In genomic region chr5:38085561-38086392, GRCm38 (mm10) we compare ENCODE assay signal across 9 mouse cellular contexts. TPM values are rescaled to one million over a fixed set of nuclear protein-coding genes. Genes with fewer than 3 reads are reported as not detected.
DNase-seq lines count a peak whose midpoint lies in the region; ATAC-seq and TF ChIP-seq lines count a peak whose summit lies in the region.
"Had no signal": no experiment of that assay in that cellular context is flagged by ENCODE, and none has a peak within 500 bp of the region (broad histone marks: within the 10 kb centered on the region; RNA-seq: fewer than 3 reads in every experiment).

No protein-coding gene starts in this region.

- H3K4me3 ChIP-seq in heart, postnatal 0 days (ENCODE audit: low read depth, low read length) = no peak overlapping the region
- H3K4me3 ChIP-seq in layer of hippocampus, adult 2 months = no peak overlapping the region
- H3K4me3 ChIP-seq: myocyte had no signal

- 22% methylated on average over 10 of the region's 10 CpGs for WGBS in heart, postnatal 0 days

- no peaks in the 10 kb centered on the region for H3K4me1 ChIP-seq in heart, postnatal 0 days (ENCODE audit: control insufficient read depth, insufficient read depth)

- no peaks in the 10 kb centered on the region for H3K36me3 ChIP-seq in heart, postnatal 0 days (replicated peaks; ENCODE audit: control insufficient read depth, insufficient read depth, low read length)

- CTCF ChIA-PET in Patski (lab: Charles Lee) = interaction anchor here (0.7 to 2.0 kb wide), 14 partner anchors 12 to 265 kb away, joined by 3 to 8 read pairs (median 4); partner anchors contain the start of gene Stx18

- no peaks in the 10 kb centered on the region for H3K9me3 ChIP-seq in heart, postnatal 0 days (replicated peaks; ENCODE audit: control insufficient read depth, low read length)

- no peaks in the 10 kb centered on the region for H3K27me3 ChIP-seq in Patski
- H3K27me3 ChIP-seq in heart, postnatal 0 days (ENCODE audit: control insufficient read depth, insufficient read depth, low read length) = no peaks in the 10 kb centered on the region

- in situ Hi-C loops in Patski (cut with MboI; ENCODE audit: low pct_unique_long_range_greater_than_20kb) = loop anchor here (5.0 to 10.0 kb wide), 3 partner anchors 178 to 331 kb away; no protein-coding TSS in a partner anchor

- peak; percentile 42 to 50 for DNase-seq in left cerebral cortex, adult 18-20 months (ENCODE audit: low spot score in 2 of 2)
- no peak for DNase-seq in left cerebral cortex, adult 8-10 months (ENCODE audit: low spot score in 2 of 2)
- peak; percentile 27 for DNase-seq in Patski (ENCODE audit: low read depth, low spot score)
- DNase-seq in embryo, embryonic 10 days (ENCODE audit: low spot score) = peak; percentile 90
- DNase-seq in heart, postnatal 0 days (ENCODE audit: low spot score) = peak; percentile 56
- peak; percentile 65 to 70 for DNase-seq in layer of hippocampus, adult 2 months (ENCODE audit: low spot score in 2 of 2)
- DNase-seq in thymus, postnatal 25 days = peak; percentile 40

- POLR2A ChIA-PET in Patski (lab: Charles Lee) = interaction anchor here (0.7 kb wide), 1 partner anchor 18 kb away, joined by 4 read pairs; no protein-coding TSS in a partner anchor

- no peak overlapping the region for H3K27ac ChIP-seq in heart, postnatal 0 days (ENCODE audit: low read depth)
- peak overlapping the region; percentile 76 for H3K27ac ChIP-seq in layer of hippocampus, adult 2 months

- TF ChIP-seq EP300 in heart, postnatal 0 days (IDR thresholded peaks at IDR 0.05; ENCODE audit: low read depth) = no peak

- no peak overlapping the region for H3K4me2 ChIP-seq in heart, postnatal 0 days (ENCODE audit: low read depth, low read length)

- no peak overlapping the region for H3K9ac ChIP-seq in heart, postnatal 0 days (replicated peaks; ENCODE audit: low read depth, low read length)

- peak; percentile 64 for ATAC-seq in Patski
- ATAC-seq in heart, postnatal 0 days (ENCODE audit: insufficient read depth, low read depth) = no peak
- peak; percentile 68 for ATAC-seq in megakaryocyte, adult 5-6 weeks (ENCODE audit: poor library complexity, severe bottlenecking)

- TF ChIP-seq CTCF in Patski (IDR thresholded peaks at IDR 0.05) = peak; percentile 97
- TF ChIP-seq CTCF in heart, postnatal 0 days (IDR thresholded peaks at IDR 0.05; ENCODE audit: low read depth) = peak; percentile 89
- peak; percentile 95 for TF ChIP-seq CTCF in layer of hippocampus, adult 2 months (conservative IDR thresholded peaks at IDR 0.05)

RNA-seq across cellular contexts. Expression of gene Stx18, which starts 47.2 kb away (rescaled TPM):
- total RNA-seq in left cerebral cortex, adult 18-20 months (2021) = 10 to 100 TPM; 35.8 to 36.7 TPM
- total RNA-seq in left cerebral cortex, adult 8-10 months (2022) = 10 to 100 TPM; 33.7 to 39.7 (median 34.8) TPM
- 48.1 TPM for polyA plus RNA-seq in Patski (2021)
- 15.7 and 17.5 TPM in 2 replicates for total RNA-seq in heart, postnatal 0 days (2014; rRNA removed; ENCODE audit: low replicate concordance)
- polyA plus RNA-seq in heart, postnatal 0 days (2015; fragmentation: Nextera tagmentation; extraction: Ambion mirVana) = 25.6 and 25.8 TPM in 2 replicates
- total RNA-seq in layer of hippocampus, adult 2 months (2021) = 10 to 100 TPM; 35.8 to 36.1 TPM
- 22.8 and 28.6 TPM in 2 replicates for total RNA-seq in megakaryocyte, adult 5-6 weeks (2015)
- total RNA-seq in megakaryocyte, adult 5-6 weeks (2017) = 36.1 and 49.0 TPM in 2 replicates

Comparison
In these comparisons a context has a peak if more than half of its experiments do, and no peak if none do; other contexts are left out.
1. DNase-seq: peak in left cerebral cortex, adult 18-20 months (2 of 2), Patski (single experiment), embryo, embryonic 10 days (single experiment), heart, postnatal 0 days (single experiment), layer of hippocampus, adult 2 months (2 of 2) and thymus, postnatal 25 days (single experiment); none in left cerebral cortex, adult 8-10 months (0 of 2).
2. Peak in every context shown above with its lines, with median percentiles within 50 percentile points of each other: CTCF ChIP-seq.